Mouse (Mus musculus): Measurements from ENCODE around the gene Tecpr2. TPM values are rescaled to one million over a fixed set of nuclear protein-coding genes. Genes with fewer than 3 reads are reported as not detected.
A peak's percentile ranks its signal among the peaks of the same experiment; 100 is the strongest.

Tecpr2 gene
- total RNA-seq, 4 experiments from 2014 or later, result 10.1 to 16.4 (median 12.9) TPM

- peak; percentile 98 for DNase-seq
Observed at GRCm38 (mm10) chr12:110978607-110979406, 89.7 kb downstream of the Tecpr2 start, which contains the start of gene Ankrd9. Ankrd9 (minus strand) TSS chr12:110979040.

- DNase-seq, result no peak
Observed at GRCm38 (mm10) chr12:110979808-110980207, 90.7 kb downstream of the Tecpr2 start.

GRCm38 (mm10) chr12:110981736-110982135 is 92.7 kb downstream of the Tecpr2 start:
- DNase-seq, result no peak

GRCm38 (mm10) chr12:110983083-110983482 is 94.0 kb downstream of the Tecpr2 start:
- DNase-seq, result no peak

GRCm38 (mm10) chr12:110983714-110984113 is 94.7 kb downstream of the Tecpr2 start:
- no peak for DNase-seq

GRCm38 (mm10) chr12:110984598-110984997 is 95.5 kb downstream of the Tecpr2 start:
- no peak for DNase-seq

- DNase-seq, result no peak
Observed at GRCm38 (mm10) chr12:110985141-110985540, 96.1 kb downstream of the Tecpr2 start.

- DNase-seq, result no peak
Observed at GRCm38 (mm10) chr12:110986536-110987425, 97.7 kb downstream of the Tecpr2 start.

- DNase-seq, result no peak
Observed at GRCm38 (mm10) chr12:110989409-110989808, 100.3 kb downstream of the Tecpr2 start.

GRCm38 (mm10) chr12:110990500-110990899 is 101.4 kb downstream of the Tecpr2 start:
- DNase-seq, result no peak

- DNase-seq, result peak; percentile 67
Observed at GRCm38 (mm10) chr12:110991361-110992127, 102.5 kb downstream of the Tecpr2 start.

- DNase-seq, result peak; percentile 86
Observed at GRCm38 (mm10) chr12:110992128-110992553, 103.1 kb downstream of the Tecpr2 start.

GRCm38 (mm10) chr12:110992771-110993170 is 103.7 kb downstream of the Tecpr2 start:
- no peak for DNase-seq

GRCm38 (mm10) chr12:110993226-110993625 is 104.2 kb downstream of the Tecpr2 start:
- DNase-seq, result no peak

GRCm38 (mm10) chr12:110994666-110995065 is 105.6 kb downstream of the Tecpr2 start:
- DNase-seq, result no peak

- DNase-seq, result no peak
Observed at GRCm38 (mm10) chr12:110998092-110998491, 109.0 kb downstream of the Tecpr2 start.

- DNase-seq, result no peak
Observed at GRCm38 (mm10) chr12:110999820-111000219, 110.8 kb downstream of the Tecpr2 start.

- no peak for DNase-seq
Observed at GRCm38 (mm10) chr12:111000956-111001355, 111.9 kb downstream of the Tecpr2 start.

- no peak for DNase-seq
Observed at GRCm38 (mm10) chr12:111004142-111004541, 115.1 kb downstream of the Tecpr2 start.

- no peak for DNase-seq
Observed at GRCm38 (mm10) chr12:111005803-111006202, 116.7 kb downstream of the Tecpr2 start.

GRCm38 (mm10) chr12:111006339-111006738 is 117.3 kb downstream of the Tecpr2 start:
- DNase-seq, result no peak

Measured in adrenal gland, adult 8-10 months (tissue).